Mouse (Mus musculus) myocyte (in vitro differentiated cells): ENCODE results near the gene Hps4.

ENCODE experiments used
- E2F4 ChIP-seq: IDR thresholded peaks from one replicate; pipeline ENCODE4 v1.6.1; 2011; ENCODE audit warnings: mild to moderate bottlenecking, control low read depth, moderate library complexity; ENCODE audit not compliant: insufficient read depth
- MAX ChIP-seq: IDR thresholded peaks from one replicate; pipeline ENCODE4 v1.6.1; 2011; ENCODE audit warnings: low read depth, mild to moderate bottlenecking, control low read depth
- MYOD1 ChIP-seq, 3 experiments: IDR thresholded peaks; one replicate each; pipeline ENCODE4 v1.6.1; 2011; ENCODE audit warnings: control low read depth in 2 of 3, low read depth in 2 of 3, mild to moderate bottlenecking in 2 of 3, moderate library complexity in 1 of 3; ENCODE audit not compliant: insufficient read length in 2 of 3, control insufficient read depth in 1 of 3
- POLR2A ChIP-seq: IDR thresholded peaks from one replicate; pipeline ENCODE4 v1.6.1; 2011; ENCODE audit warnings: low read depth, mild to moderate bottlenecking, control low read depth, moderate library complexity; ENCODE audit not compliant: insufficient read length
- REST ChIP-seq: IDR thresholded peaks from one replicate; pipeline ENCODE4 v1.6.1; 2011; ENCODE audit warnings: mild to moderate bottlenecking, control low read depth, moderate library complexity; ENCODE audit not compliant: insufficient read depth, insufficient read length
- SRF ChIP-seq: IDR thresholded peaks from one replicate; pipeline ENCODE4 v1.6.1; 2011; ENCODE audit warnings: low read depth; ENCODE audit not compliant: control insufficient read depth, insufficient read length
- TCF12 ChIP-seq: IDR thresholded peaks from one replicate; pipeline ENCODE4 v1.6.1; 2011; ENCODE audit warnings: mild to moderate bottlenecking, control low read depth; ENCODE audit not compliant: poor library complexity, insufficient read depth, severe bottlenecking
- TCF3 ChIP-seq: IDR thresholded peaks from one replicate; pipeline ENCODE4 v1.6.1; 2011; ENCODE audit warnings: low read depth, control low read depth; ENCODE audit not compliant: insufficient read length
- USF1 ChIP-seq: IDR thresholded peaks from one replicate; pipeline ENCODE4 v1.6.1; 2011; ENCODE audit warnings: low read depth, mild to moderate bottlenecking, control low read depth, moderate library complexity

- TF ChIP-seq POLR2A: no peak
- TF ChIP-seq USF1: no peak
- TF ChIP-seq MAX: no peak
- TF ChIP-seq REST: no peak
- no peak for TF ChIP-seq E2F4
- no peak for TF ChIP-seq SRF
- no peak for TF ChIP-seq MYOD1 (IDR thresholded peaks at IDR 0.05; ENCODE audit: control insufficient read depth in 1 of 3, insufficient read length in 2 of 3, low read depth in 2 of 3)
- TF ChIP-seq TCF3: no peak
- no peak for TF ChIP-seq TCF12
These were observed 40.6 kb upstream of the Hps4 start for GRCm38 (mm10) chr5:112302310-112302709.
